In genomic region chr7:44472558-44472885, GRCm38 (mm10) we compare ENCODE assay signal across 13 mouse cellular contexts. TPM values are rescaled to one million over a fixed set of nuclear protein-coding genes. Genes with fewer than 3 reads are reported as not detected.
DNase-seq lines count a peak whose midpoint lies in the region; ATAC-seq and TF ChIP-seq lines count a peak whose summit lies in the region.
"Had no signal": no experiment of that assay in that cellular context is flagged by ENCODE, and none has a peak within 500 bp of the region (broad histone marks: within the 10 kb centered on the region; RNA-seq: fewer than 3 reads in every experiment).

No protein-coding gene starts in this region.

- WGBS in heart, embryonic 14.5 days = 6% methylated on average over 1 of the region's 1 CpGs
- 14% methylated on average over 1 of the region's 1 CpGs for WGBS in lung, embryonic 14.5 days
- WGBS in lung, adult 2 months = 6% methylated on average over 1 of the region's 1 CpGs
- 12% methylated on average over 1 of the region's 1 CpGs for WGBS in limb, embryonic 15.5 days

- peak overlapping the region; percentile 13 to 54; a peak in 3 of 4 replicates for H3K4me3 ChIP-seq in heart, embryonic 14.5 days (ENCODE audit: control insufficient read depth in 1 of 2, insufficient read depth in 1 of 2, low read depth in 1 of 2, low read length in 2 of 2)
- H3K4me3 ChIP-seq in lung, embryonic 14.5 days (ENCODE audit: low read depth, low read length) = no peak overlapping the region
- no peak overlapping the region for H3K4me3 ChIP-seq in lung, adult 2 months (replicated peaks; ENCODE audit: extremely low read depth, low read depth, low read length)
- H3K4me3 ChIP-seq in limb, embryonic 15.5 days = no peak overlapping the region

- peak; percentile 18 for DNase-seq in cerebellum, adult 11 months
- no peak for DNase-seq in cerebellum, adult 9-10 months
- no peak for DNase-seq in heart, postnatal 36 days
- peak; percentile 59 for DNase-seq in lung, embryonic 14.5 days
- no peak for DNase-seq in lung, adult 2 months
- DNase-seq in spleen, adult 18-20 months = no peak
- DNase-seq: adrenal gland, postnatal 36 days; forebrain, postnatal 0 days; kidney, adult 2 months had no signal

- H3K27me3 ChIP-seq in heart, embryonic 14.5 days (ENCODE audit: control insufficient read depth, insufficient read depth, low read length) = no peaks in the 10 kb centered on the region
- peaks cover 6% of the 10 kb centered on the region; the same call in 1 of the 2 replicates for H3K27me3 ChIP-seq in lung, embryonic 14.5 days (ENCODE audit: insufficient read depth, low read length)
- peaks cover 19% of the 10 kb centered on the region for H3K27me3 ChIP-seq in limb, embryonic 15.5 days

- intact Hi-C loops in heart, postnatal 36 days (cut with DNase I) = loop anchor here (5.0 kb wide), 1 partner anchor 225 kb away; the partner anchor contains the start of genes 1700028J19Rik and 2410002F23Rik

- peak overlapping the region; percentile 93 to 99 for H3K27ac ChIP-seq in heart, embryonic 14.5 days (replicated peaks in 1 of 2; ENCODE audit: control insufficient read depth in 1 of 2, insufficient read depth in 1 of 2, low read depth in 2 of 2, low read length in 2 of 2)
- peak overlapping the region; percentile 65; the same call in 1 of the 2 replicates for H3K27ac ChIP-seq in lung, embryonic 14.5 days (ENCODE audit: low read depth)
- H3K27ac ChIP-seq in limb, embryonic 15.5 days = 0 out of 2 replicates have a peak overlapping the region, but pooled peaks have one; percentile 24
- H3K27ac ChIP-seq: macrophage had no signal

- H3K9me3 ChIP-seq in heart, embryonic 14.5 days (ENCODE audit: control insufficient read depth, low read length) = no peaks in the 10 kb centered on the region
- no peaks in the 10 kb centered on the region for H3K9me3 ChIP-seq in lung, embryonic 14.5 days (ENCODE audit: low read depth, low read length)
- H3K9me3 ChIP-seq in limb, embryonic 15.5 days = no peaks in the 10 kb centered on the region

- H3K4me1 ChIP-seq in heart, embryonic 14.5 days (ENCODE audit: control insufficient read depth in 2 of 2, insufficient read depth in 2 of 2, low read length in 2 of 2) = peaks cover 47 to 52% of the 10 kb centered on the region in 2 experiments
- H3K4me1 ChIP-seq in lung, embryonic 14.5 days (ENCODE audit: insufficient read depth) = peaks cover 23% of the 10 kb centered on the region
- H3K4me1 ChIP-seq in lung, adult 2 months (ENCODE audit: control insufficient read depth, insufficient read depth, low read length) = peaks cover 13% of the 10 kb centered on the region
- H3K4me1 ChIP-seq in limb, embryonic 15.5 days = peaks cover 45% of the 10 kb centered on the region

- no peak for TF ChIP-seq CTCF in lung, embryonic 14.5 days (IDR thresholded peaks at IDR 0.05; ENCODE audit: low read depth)
- no peak for TF ChIP-seq CTCF in lung, adult 2 months (IDR thresholded peaks at IDR 0.05; ENCODE audit: insufficient read depth, low read length)

- peak overlapping the region; percentile 73 for H3K4me2 ChIP-seq in heart, embryonic 14.5 days (ENCODE audit: low read length)
- H3K4me2 ChIP-seq in lung, embryonic 14.5 days = peak overlapping the region; percentile 31; the same call in 1 of the 2 replicates
- no peak overlapping the region for H3K4me2 ChIP-seq in limb, embryonic 15.5 days

- no peaks in the 10 kb centered on the region for H3K36me3 ChIP-seq in heart, embryonic 14.5 days (ENCODE audit: control insufficient read depth, insufficient read depth, low read length)
- no peaks in the 10 kb centered on the region for H3K36me3 ChIP-seq in lung, embryonic 14.5 days (ENCODE audit: insufficient read depth)
- H3K36me3 ChIP-seq in limb, embryonic 15.5 days = peaks cover 9% of the 10 kb centered on the region; the same call in 1 of the 2 replicates

- peak overlapping the region; percentile 95 for H3K9ac ChIP-seq in heart, embryonic 14.5 days (ENCODE audit: low read length)
- H3K9ac ChIP-seq in lung, embryonic 14.5 days = no peak overlapping the region
- no peak overlapping the region for H3K9ac ChIP-seq in limb, embryonic 15.5 days
- H3K9ac ChIP-seq: forebrain, postnatal 0 days had no signal

- TF ChIP-seq POLR2A in lung, adult 2 months (IDR thresholded peaks at IDR 0.05; ENCODE audit: borderline replicate concordance, extremely low read depth, low read depth, low read length) = no peak

- ATAC-seq in heart, embryonic 14.5 days (ENCODE audit: insufficient number of reproducible peaks, insufficient read depth, low FRiP score, low read depth) = no peak
- no peak for ATAC-seq in lung, embryonic 14.5 days (ENCODE audit: insufficient read depth)
- peak; percentile 5; the same call in 1 of the 2 replicates for ATAC-seq in limb, embryonic 15.5 days (ENCODE audit: insufficient number of reproducible peaks, low FRiP score, low TSS enrichment, low read depth)
- ATAC-seq: forebrain, postnatal 0 days had no signal

RNA-seq across cellular contexts. Expression of gene Josd2, which starts 4.7 kb away (rescaled TPM):
- 128 and 131 TPM in 2 replicates for polyA plus RNA-seq in heart, embryonic 14.5 days (2014; fragmentation: Nextera tagmentation; extraction: Ambion mirVana)
- 100 to 1,000 TPM; 127 to 143 TPM for total RNA-seq in heart, postnatal 36 days (2021)
- 82.7 and 87.6 TPM in 2 replicates for polyA plus RNA-seq in lung, embryonic 14.5 days (2014; fragmentation: Nextera tagmentation; extraction: Ambion mirVana)
- polyA plus RNA-seq in lung, adult 2 months (2012; rRNA removed) = 164 and 175 TPM in 2 replicates
- polyA plus RNA-seq in limb, embryonic 15.5 days (2015; fragmentation: Nextera tagmentation; extraction: Ambion mirVana) = 92.9 and 121 TPM in 2 replicates

RNA-seq across cellular contexts. Expression of gene Aspdh, which starts 7.3 kb away (rescaled TPM):
- 0.34 and 1.4 TPM in 2 replicates for polyA plus RNA-seq in heart, embryonic 14.5 days (2014; fragmentation: Nextera tagmentation; extraction: Ambion mirVana)
- total RNA-seq in heart, postnatal 36 days (2021) = under 1 TPM; 0.65 to 0.75 TPM
- 0.28 TPM in 1 of 2 replicates, not detected in the other for polyA plus RNA-seq in lung, embryonic 14.5 days (2014; fragmentation: Nextera tagmentation; extraction: Ambion mirVana)
- 0.24 and 0.50 TPM in 2 replicates for polyA plus RNA-seq in lung, adult 2 months (2012; rRNA removed)
- 0.29 and 0.56 TPM in 2 replicates for polyA plus RNA-seq in limb, embryonic 15.5 days (2015; fragmentation: Nextera tagmentation; extraction: Ambion mirVana)
- total RNA-seq: granulocyte monocyte progenitor cell, adult 5-6 weeks had no signal
- polyA plus RNA-seq: macrophage had no signal

RNA-seq across cellular contexts. Expression of gene Emc10, which starts 23.8 kb away (rescaled TPM):
- 101 and 114 TPM in 2 replicates for polyA plus RNA-seq in heart, embryonic 14.5 days (2014; fragmentation: Nextera tagmentation; extraction: Ambion mirVana)
- 10 to 100 TPM; 87.6 to 87.9 TPM for total RNA-seq in heart, postnatal 36 days (2021)
- 122 and 133 TPM in 2 replicates for polyA plus RNA-seq in lung, embryonic 14.5 days (2014; fragmentation: Nextera tagmentation; extraction: Ambion mirVana)
- polyA plus RNA-seq in lung, adult 2 months (2012; rRNA removed) = 250 and 268 TPM in 2 replicates
- 103 and 116 TPM in 2 replicates for polyA plus RNA-seq in limb, embryonic 15.5 days (2015; fragmentation: Nextera tagmentation; extraction: Ambion mirVana)

RNA-seq across cellular contexts. Expression of gene Fam71e1, which starts 23.9 kb away (rescaled TPM):
- polyA plus RNA-seq in heart, embryonic 14.5 days (2014; fragmentation: Nextera tagmentation; extraction: Ambion mirVana) = 8.7 and 9.2 TPM in 2 replicates
- 1 to 10 TPM; 3.1 to 3.2 TPM for total RNA-seq in heart, postnatal 36 days (2021)
- 9.1 and 11.3 TPM in 2 replicates for polyA plus RNA-seq in lung, embryonic 14.5 days (2014; fragmentation: Nextera tagmentation; extraction: Ambion mirVana)
- 9.5 and 10.3 TPM in 2 replicates for polyA plus RNA-seq in lung, adult 2 months (2012; rRNA removed)
- polyA plus RNA-seq in limb, embryonic 15.5 days (2015; fragmentation: Nextera tagmentation; extraction: Ambion mirVana) = 9.7 and 12.8 TPM in 2 replicates

RNA-seq across cellular contexts. Expression of gene Lrrc4b, which starts 43.7 kb away (rescaled TPM):
- 4.1 and 4.5 TPM in 2 replicates for polyA plus RNA-seq in heart, embryonic 14.5 days (2014; fragmentation: Nextera tagmentation; extraction: Ambion mirVana)
- 10 to 100 TPM; 20.5 to 21.6 TPM for total RNA-seq in heart, postnatal 36 days (2021)
- 1.5 TPM in 2 replicates for polyA plus RNA-seq in lung, embryonic 14.5 days (2014; fragmentation: Nextera tagmentation; extraction: Ambion mirVana)
- polyA plus RNA-seq in lung, adult 2 months (2012; rRNA removed) = 4.5 and 4.9 TPM in 2 replicates
- 0.55 and 0.87 TPM in 2 replicates for polyA plus RNA-seq in limb, embryonic 15.5 days (2015; fragmentation: Nextera tagmentation; extraction: Ambion mirVana)
- total RNA-seq: granulocyte monocyte progenitor cell, adult 5-6 weeks had no signal
- polyA plus RNA-seq: macrophage had no signal

Comparison
In these comparisons a context has a peak if more than half of its experiments do, and no peak if none do; other contexts are left out.
1. DNase-seq: peak in cerebellum, adult 11 months (single experiment) and lung, embryonic 14.5 days (single experiment); none in cerebellum, adult 9-10 months (single experiment), heart, postnatal 36 days (0 of 2), lung, adult 2 months (single experiment) and spleen, adult 18-20 months (0 of 2).
2. H3K27ac ChIP-seq: peak in every context shown above with its lines; median percentile 96 in heart, embryonic 14.5 days; 65 in lung, embryonic 14.5 days; 24 in limb, embryonic 15.5 days.
3. H3K4me3 ChIP-seq: peak in heart, embryonic 14.5 days (2 of 2); none in lung, embryonic 14.5 days (single experiment), lung, adult 2 months (single experiment) and limb, embryonic 15.5 days (single experiment).